Mouse (Mus musculus) heart, embryonic 15.5 days (tissue): ENCODE data around the gene Klhl41. TPM values are rescaled to one million over a fixed set of nuclear protein-coding genes. Genes with fewer than 3 reads are reported as not detected.
"Not testable (repeated sequence)": the region's sequence is repeated elsewhere in the genome, so short reads cannot be mapped to it uniquely, and the experiment has no call there.

ENCODE experiments used
- ATAC-seq: fragments of 200-750 bp; cut with Nextera tagmentation; replicated peaks from 2 replicates; pipeline ENCODE4 v1.8.0; 2017; ENCODE audit warnings: low read depth, moderate TSS enrichment; ENCODE audit not compliant: insufficient number of reproducible peaks, insufficient read depth, low FRiP score
- H3K27ac ChIP-seq: fragments of 300-500 bp; sonication (generic); 2 replicates; pipeline ENCODE4 v1.5.1; 2015; ENCODE audit warnings: mild to moderate bottlenecking, inconsistent platforms
- H3K27me3 ChIP-seq: fragments of 300-500 bp; sonication (generic); 2 replicates; pipeline ENCODE4 v1.6.1; 2015; ENCODE audit warnings: inconsistent platforms
- H3K36me3 ChIP-seq: fragments of 300-500 bp; sonication (generic); 2 replicates; pipeline ENCODE4 v1.6.1; 2015; ENCODE audit warnings: mild to moderate bottlenecking, inconsistent platforms
- H3K4me1 ChIP-seq: fragments of 300-500 bp; sonication (generic); replicated peaks from 2 replicates; pipeline ENCODE4 v1.6.1; 2015; ENCODE audit warnings: inconsistent platforms
- H3K4me2 ChIP-seq: fragments of 300-500 bp; sonication (generic); 2 replicates; pipeline ENCODE4 v1.6.1; 2015; ENCODE audit warnings: inconsistent platforms, mild to moderate bottlenecking, moderate library complexity
- H3K4me3 ChIP-seq: fragments of 300-500 bp; sonication (generic); 2 replicates; pipeline ENCODE4 v1.5.1; 2015; ENCODE audit warnings: mild to moderate bottlenecking, inconsistent platforms
- H3K9ac ChIP-seq: fragments of 300-500 bp; sonication (generic); 2 replicates; pipeline ENCODE4 v1.6.1; 2015; ENCODE audit warnings: mild to moderate bottlenecking, inconsistent platforms
- H3K9me3 ChIP-seq: fragments of 300-500 bp; sonication (generic); replicated peaks from 2 replicates; pipeline ENCODE4 v1.6.1; 2016; ENCODE audit warnings: inconsistent platforms
- WGBS: fragments of 180-500 bp; shearing (Covaris S2); methylation state at CpG from one replicate; pipeline ENCODE4 v1.1.7; 2015; ENCODE audit warnings: mixed read lengths; 5-methylcytosine and 5-hydroxymethylcytosine counted together
- polyA plus RNA-seq: library from polyadenylated mRNA; unstranded; fragments of >200 nt; fragmentation: Nextera tagmentation; extraction: Ambion mirVana; gene quantifications from 2 replicates; pipeline ENCODE4 v1.2.1, GENCODE M21; 2015

The Klhl41 gene
- polyA plus RNA-seq, result 15.0 and 23.9 TPM in 2 replicates

GRCm38 (mm10) chr2:69669853-69670252 lies at the start of gene Klhl41:
Klhl41 (plus strand) TSS chr2:69670120.
- Histone ChIP-seq H3K4me2 (peak within 1 kb of the TSS; percentile 59), H3K27me3 (no peaks in the 10 kb centered on the region), H3K4me3 (peak within 1 kb of the TSS; percentile 46), H3K36me3 (no peaks in the 10 kb centered on the region), H3K9ac (peak within 1 kb of the TSS; percentile 53), H3K4me1 (peaks cover 7% of the 10 kb centered on the region; the same call in 1 of the 2 replicates), H3K9me3 (no peaks in the 10 kb centered on the region), H3K27ac (peak within 1 kb of the TSS; percentile 85)
- 47% methylated on average over 9 of the region's 9 CpGs for whole genome bisulfite sequencing
- ATAC-seq, result peak; percentile 55; the same call in 1 of the 2 replicates

GRCm38 (mm10) chr2:69629215-69629614 lies 40.7 kb upstream of the Klhl41 start:
- no peak overlapping the region for H3K27ac ChIP-seq
- H3K4me2 ChIP-seq, result no peak overlapping the region
- no peaks in the 10 kb centered on the region for H3K4me1 ChIP-seq
- no peak for ATAC-seq
- 76% methylated on average over 17 of the region's 17 CpGs for WGBS
- no peaks in the 10 kb centered on the region for H3K36me3 ChIP-seq
- no peak overlapping the region for H3K4me3 ChIP-seq
- H3K9ac ChIP-seq, result no peak overlapping the region
- no peaks in the 10 kb centered on the region for H3K9me3 ChIP-seq
- no peaks in the 10 kb centered on the region; the same call in 1 of the 2 replicates for H3K27me3 ChIP-seq

- Histone ChIP-seq H3K36me3 (no peaks in the 10 kb centered on the region), H3K4me1 (no peaks in the 10 kb centered on the region), H3K27ac (no peak overlapping the region), H3K9ac (no peak overlapping the region), H3K4me2 (no peak overlapping the region), H3K27me3 (peaks cover 3% of the 10 kb centered on the region; the same call in 1 of the 2 replicates), H3K9me3 (no peaks in the 10 kb centered on the region), H3K4me3 (no peak overlapping the region)
- no peak for ATAC-seq
- WGBS, result 82% methylated on average over 6 of the region's 6 CpGs
Measured at GRCm38 (mm10) chr2:69629914-69630313, 40.0 kb upstream of the Klhl41 start.

DNA sequence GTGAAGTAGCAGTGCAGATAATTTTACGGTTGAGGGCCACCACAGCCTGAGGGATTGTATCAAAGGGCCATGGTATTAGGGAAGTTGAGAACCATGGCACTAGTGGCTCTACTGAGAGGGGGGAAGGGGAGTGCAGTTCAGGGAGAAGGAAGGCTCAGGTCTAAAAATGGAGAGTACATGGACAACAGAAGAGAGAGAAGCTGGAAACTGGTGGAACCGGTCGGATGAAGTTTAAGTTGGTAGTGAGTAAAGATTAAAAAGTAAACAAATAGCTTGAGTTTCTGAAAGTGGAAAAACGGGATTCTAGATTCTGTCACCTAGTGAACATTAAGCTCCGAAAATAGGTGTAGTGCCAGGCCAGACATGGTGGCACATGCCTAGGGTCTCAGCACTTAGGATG lies 39.1 kb upstream of the Klhl41 start:
- no peaks in the 10 kb centered on the region for H3K9me3 ChIP-seq
- WGBS, result 83% methylated on average over 5 of the region's 5 CpGs
- no peak for ATAC-seq
- H3K9ac ChIP-seq, result no peak overlapping the region
- no peak overlapping the region for H3K27ac ChIP-seq
- no peak overlapping the region for H3K4me2 ChIP-seq
- H3K4me1 ChIP-seq, result no peaks in the 10 kb centered on the region
- no peaks in the 10 kb centered on the region for H3K36me3 ChIP-seq
- peaks cover 3% of the 10 kb centered on the region; the same call in 1 of the 2 replicates for H3K27me3 ChIP-seq
- no peak overlapping the region for H3K4me3 ChIP-seq

DNA sequence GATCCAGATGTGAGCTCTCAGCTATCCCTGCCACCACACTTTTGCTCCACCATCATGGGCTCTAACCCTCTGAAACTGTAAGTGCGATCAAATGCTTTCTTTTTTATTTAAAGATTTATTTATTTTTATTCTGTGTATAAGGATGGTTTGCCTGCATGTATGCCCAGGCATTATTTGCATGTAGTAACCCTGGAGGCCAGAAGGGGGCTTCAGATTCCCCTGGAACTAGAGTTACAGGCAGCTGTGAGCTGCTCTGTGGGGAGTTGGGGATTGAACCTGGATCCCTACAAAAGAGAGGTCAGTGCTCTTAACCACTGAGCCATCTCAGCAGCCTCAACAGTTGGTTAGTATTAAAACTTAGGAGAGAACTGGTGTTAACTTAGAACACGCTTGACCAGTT lies 38.5 kb upstream of the Klhl41 start:
- Histone ChIP-seq H3K4me3 (no peak overlapping the region), H3K9ac (no peak overlapping the region), H3K27me3 (peaks cover 3% of the 10 kb centered on the region; the same call in 1 of the 2 replicates), H3K27ac (no peak overlapping the region), H3K4me2 (no peak overlapping the region), H3K4me1 (no peaks in the 10 kb centered on the region), H3K9me3 (no peaks in the 10 kb centered on the region), H3K36me3 (no peaks in the 10 kb centered on the region)
- ATAC-seq, result no peak
- WGBS, result 81% methylated on average over 2 of the region's 2 CpGs

GRCm38 (mm10) chr2:69635064-69635701 lies 34.7 kb upstream of the Klhl41 start:
- peak overlapping the region; percentile 52 for H3K4me3 ChIP-seq
- H3K4me2 ChIP-seq, result peak overlapping the region; percentile 54
- H3K36me3 ChIP-seq, result no peaks in the 10 kb centered on the region
- H3K9ac ChIP-seq, result no peak overlapping the region
- no peak overlapping the region for H3K27ac ChIP-seq
- WGBS, result 8% methylated on average over 11 of the region's 11 CpGs
- H3K27me3 ChIP-seq, result peaks cover 3% of the 10 kb centered on the region; the same call in 1 of the 2 replicates
- H3K9me3 ChIP-seq, result no peaks in the 10 kb centered on the region
- H3K4me1 ChIP-seq, result no peaks in the 10 kb centered on the region
- no peak; the same call in 1 of the 2 replicates for ATAC-seq

DNA sequence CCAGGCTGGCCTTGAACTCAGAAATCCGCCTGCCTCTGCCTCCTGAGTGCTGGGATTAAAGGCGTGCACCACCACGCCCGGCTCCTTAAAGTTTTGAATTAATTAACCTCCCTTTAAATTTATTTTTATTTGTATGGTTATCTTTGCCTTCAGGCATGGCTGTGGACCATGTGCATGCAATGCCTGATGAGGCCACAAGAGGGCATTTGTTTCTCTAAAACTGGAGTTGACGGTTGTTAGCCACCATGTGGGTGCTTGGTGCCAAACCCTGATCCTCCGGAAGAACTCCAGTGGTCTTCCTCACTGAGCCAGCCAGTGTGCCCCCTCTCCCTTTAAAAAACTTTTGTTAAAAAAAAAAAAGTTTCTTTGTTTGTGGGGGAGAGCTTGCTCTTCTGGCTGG lies 34.1 kb upstream of the Klhl41 start:
- Histone ChIP-seq H3K9me3 (no peaks in the 10 kb centered on the region), H3K4me3 (no peak overlapping the region), H3K4me1 (no peaks in the 10 kb centered on the region), H3K36me3 (no peaks in the 10 kb centered on the region), H3K27me3 (peaks cover 3% of the 10 kb centered on the region; the same call in 1 of the 2 replicates), H3K4me2 (no peak overlapping the region), H3K9ac (no peak overlapping the region), H3K27ac (no peak overlapping the region)
- no peak for ATAC-seq
- 65% methylated on average over 6 of the region's 6 CpGs for WGBS

- 75% methylated on average over 7 of the region's 7 CpGs for WGBS
- H3K36me3 ChIP-seq, result not testable (repeated sequence)
Measured at GRCm38 (mm10) chr2:69637989-69638388, 31.9 kb upstream of the Klhl41 start.

DNA sequence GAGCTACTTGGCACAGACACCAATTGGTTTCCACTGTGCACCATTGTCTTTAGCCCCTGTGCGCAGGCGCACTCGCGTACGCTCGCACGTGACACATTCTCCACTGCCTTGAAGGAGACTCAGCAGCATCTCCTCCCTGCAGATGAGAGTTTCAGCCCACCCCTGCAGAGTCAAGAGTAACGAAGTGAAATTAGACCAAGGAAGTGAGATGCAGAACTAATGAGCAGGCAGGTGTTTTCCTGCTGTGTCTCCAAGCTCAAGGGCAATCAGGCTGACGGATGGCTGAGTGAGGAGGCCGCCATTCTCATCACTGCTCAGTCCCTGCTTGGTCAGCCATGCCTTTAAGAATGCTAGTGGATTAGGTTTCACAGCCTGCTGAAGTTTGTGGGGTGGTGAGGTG lies 29.8 kb upstream of the Klhl41 start:
- H3K27me3 ChIP-seq, result no peaks in the 10 kb centered on the region
- 57% methylated on average over 10 of the region's 10 CpGs for WGBS
- no peak overlapping the region for H3K4me2 ChIP-seq
- no peak for ATAC-seq
- H3K4me1 ChIP-seq, result no peaks in the 10 kb centered on the region
- H3K9ac ChIP-seq, result no peak overlapping the region
- no peaks in the 10 kb centered on the region for H3K36me3 ChIP-seq
- no peak overlapping the region for H3K27ac ChIP-seq
- no peaks in the 10 kb centered on the region for H3K9me3 ChIP-seq
- no peak overlapping the region for H3K4me3 ChIP-seq

More at GRCm38 (mm10) chr2:69637989-69638388, 31.9 kb upstream of the Klhl41 start:
- not testable (repeated sequence) for ATAC-seq, H3K4me2 ChIP-seq, H3K9ac ChIP-seq, H3K4me1 ChIP-seq, H3K4me3 ChIP-seq, H3K27ac ChIP-seq, H3K9me3 ChIP-seq, H3K27me3 ChIP-seq

GRCm38 (mm10) chr2:69644968-69645617 lies 24.8 kb upstream of the Klhl41 start:
- Histone ChIP-seq H3K4me3 (no peak overlapping the region), H3K9ac (no peak overlapping the region), H3K9me3 (no peaks in the 10 kb centered on the region), H3K27ac (no peak overlapping the region), H3K36me3 (no peaks in the 10 kb centered on the region), H3K4me2 (no peak overlapping the region), H3K27me3 (no peaks in the 10 kb centered on the region), H3K4me1 (peaks cover 8% of the 10 kb centered on the region)
- no peak for ATAC-seq
- WGBS, result 85% methylated on average over 11 of the region's 11 CpGs

DNA sequence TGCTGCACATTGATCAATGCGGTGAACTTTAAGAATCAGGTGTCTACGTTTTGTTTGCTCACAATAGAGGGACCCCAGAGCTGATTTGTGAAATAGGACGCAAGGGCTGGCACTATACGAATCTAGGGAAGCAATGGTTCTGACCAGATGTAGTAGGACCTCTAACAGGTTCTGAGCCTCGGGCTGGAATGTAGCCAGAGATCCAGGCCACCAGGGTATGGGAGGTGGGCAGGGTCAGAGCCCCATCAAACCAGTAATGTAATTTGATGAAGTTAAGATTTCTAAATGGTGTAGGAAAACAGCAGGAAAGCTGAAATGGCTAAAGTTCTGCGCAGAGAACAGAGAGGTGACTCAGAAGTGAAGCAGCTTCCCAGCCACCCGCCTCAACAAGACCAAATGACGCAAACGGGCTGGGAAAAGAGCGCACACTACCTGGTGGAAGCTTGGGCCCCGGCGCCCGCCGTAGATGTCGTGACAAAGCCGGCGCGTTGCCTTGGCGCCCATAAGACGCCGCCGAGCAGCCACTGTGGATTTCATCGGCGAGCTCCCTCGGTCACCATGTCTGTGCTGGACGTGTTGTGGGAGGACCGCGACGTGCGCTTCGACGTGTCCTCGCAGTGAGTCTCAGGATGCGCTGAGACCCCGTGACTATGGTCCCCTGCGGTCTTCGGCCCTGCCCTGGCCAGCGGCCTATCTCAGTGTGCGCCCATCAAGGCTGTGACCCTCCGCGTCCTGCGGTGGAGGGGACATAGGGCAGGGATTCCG lies 23.0 kb upstream of the Klhl41 start, which contains the start of gene Bbs5:
Bbs5 (plus strand) TSS at position 446 of the 765 bp plus-strand sequence.
- Histone ChIP-seq H3K4me2 (peak within 1 kb of the TSS; percentile 86), H3K4me3 (peak within 1 kb of the TSS; percentile 91), H3K36me3 (no peaks in the 10 kb centered on the region), H3K9me3 (no peaks in the 10 kb centered on the region), H3K9ac (peak within 1 kb of the TSS; percentile 72), H3K27me3 (no peaks in the 10 kb centered on the region), H3K27ac (peak within 1 kb of the TSS; percentile 3; the same call in 1 of the 2 replicates), H3K4me1 (peaks cover 8% of the 10 kb centered on the region)
- ATAC-seq, result peak; percentile 90
- 3% methylated on average over 43 of the region's 43 CpGs for WGBS
